Mouse (Mus musculus): Measurements from ENCODE around the gene Cul7.

Cul7 gene

GRCm38 (mm10) chr17:46650232-46651031, at the start of gene Cul7:
Cul7 (plus strand) TSS chr17:46650337.
- peak; percentile 90 to 91 for DNase-seq (ENCODE audit: low spot score in 2 of 2)

- no peak for DNase-seq (ENCODE audit: low spot score in 2 of 2)
Measured at GRCm38 (mm10) chr17:46600569-46600968, 49.6 kb upstream of the Cul7 start.

- DNase-seq (ENCODE audit: low spot score in 2 of 2) = no peak
Measured at GRCm38 (mm10) chr17:46602212-46602611, 47.9 kb upstream of the Cul7 start.

GRCm38 (mm10) chr17:46603229-46603628, 46.9 kb upstream of the Cul7 start:
- DNase-seq (ENCODE audit: low spot score in 2 of 2) = no peak

GRCm38 (mm10) chr17:46605126-46605525, 45.0 kb upstream of the Cul7 start:
- DNase-seq (ENCODE audit: low spot score in 2 of 2) = no peak

GRCm38 (mm10) chr17:46605987-46606386, 44.1 kb upstream of the Cul7 start:
- DNase-seq (ENCODE audit: low spot score in 2 of 2) = peak; percentile 43 to 69

GRCm38 (mm10) chr17:46609721-46610514, 40.2 kb upstream of the Cul7 start:
- no peak for DNase-seq (ENCODE audit: low spot score in 2 of 2)

- DNase-seq (ENCODE audit: low spot score in 2 of 2) = no peak
Measured at GRCm38 (mm10) chr17:46611316-46611715, 38.8 kb upstream of the Cul7 start.

GRCm38 (mm10) chr17:46612189-46612588, 37.9 kb upstream of the Cul7 start:
- no peak for DNase-seq (ENCODE audit: low spot score in 2 of 2)

- no peak for DNase-seq (ENCODE audit: low spot score in 2 of 2)
Measured at GRCm38 (mm10) chr17:46612820-46613219, 37.3 kb upstream of the Cul7 start.

- no peak for DNase-seq (ENCODE audit: low spot score in 2 of 2)
Measured at GRCm38 (mm10) chr17:46613229-46613628, 36.9 kb upstream of the Cul7 start.

- DNase-seq (ENCODE audit: low spot score in 2 of 2) = no peak
Measured at GRCm38 (mm10) chr17:46617799-46618198, 32.3 kb upstream of the Cul7 start.

- no peak for DNase-seq (ENCODE audit: low spot score in 2 of 2)
Measured at GRCm38 (mm10) chr17:46618394-46618768, 31.8 kb upstream of the Cul7 start.

GRCm38 (mm10) chr17:46618769-46619682, 31.1 kb upstream of the Cul7 start:
- DNase-seq (ENCODE audit: low spot score in 2 of 2) = no peak

GRCm38 (mm10) chr17:46619683-46620357, 30.3 kb upstream of the Cul7 start:
- DNase-seq (ENCODE audit: low spot score in 2 of 2) = no peak

- DNase-seq (ENCODE audit: low spot score in 2 of 2) = peak in 1 of 2 experiments; percentile 46
Measured at GRCm38 (mm10) chr17:46621324-46621723, 28.8 kb upstream of the Cul7 start.

GRCm38 (mm10) chr17:46622269-46622668, 27.9 kb upstream of the Cul7 start:
- DNase-seq (ENCODE audit: low spot score in 2 of 2) = no peak

GRCm38 (mm10) chr17:46623819-46624557, 26.1 kb upstream of the Cul7 start:
- DNase-seq (ENCODE audit: low spot score in 2 of 2) = no peak

GRCm38 (mm10) chr17:46624598-46624997, 25.5 kb upstream of the Cul7 start:
- DNase-seq (ENCODE audit: low spot score in 2 of 2) = no peak

GRCm38 (mm10) chr17:46627409-46627808, 22.7 kb upstream of the Cul7 start:
- no peak for DNase-seq (ENCODE audit: low spot score in 2 of 2)

GRCm38 (mm10) chr17:46628471-46628790, 21.7 kb upstream of the Cul7 start:
- DNase-seq (ENCODE audit: low spot score in 2 of 2) = no peak

Measured in right cerebral cortex, postnatal 36 days (tissue).